Mouse (Mus musculus) bone marrow, adult 2 months (tissue): Measurements from ENCODE around the gene Zfp622. TPM values are rescaled to one million over a fixed set of nuclear protein-coding genes. Genes with fewer than 3 reads are reported as not detected.

Experiments used
- H3K27ac ChIP-seq: fragments of 200-500 bp; 2 replicates; pipeline ENCODE4 v1.5.1; 2012; ENCODE audit warnings: low read depth, mild to moderate bottlenecking, control low read depth, inconsistent platforms, low read length; ENCODE audit not compliant: control insufficient read depth, poor library complexity, insufficient read depth
- H3K4me1 ChIP-seq: fragments of 200-500 bp; 2 replicates; pipeline ENCODE4 v1.6.1; 2011; ENCODE audit warnings: low read length; ENCODE audit not compliant: control insufficient read depth, insufficient read depth
- H3K4me3 ChIP-seq: fragments of 200-500 bp; replicated peaks from 2 replicates; pipeline ENCODE3; 2011; ENCODE audit warnings: mild to moderate bottlenecking, low read depth, low read length, control low read depth; ENCODE audit not compliant: control insufficient read depth
- CTCF ChIP-seq: fragments of 200-500 bp; IDR thresholded peaks from 2 replicates; pipeline ENCODE4 v1.5.1; 2011; ENCODE audit warnings: low read length, control low read depth; ENCODE audit not compliant: control insufficient read depth, insufficient read depth
- POLR2A ChIP-seq: fragments of 200-500 bp; IDR thresholded peaks from 2 replicates; pipeline ENCODE4 v1.6.1; 2011; ENCODE audit warnings: low read depth, mild to moderate bottlenecking, control low read depth, low read length, borderline replicate concordance; ENCODE audit not compliant: control insufficient read depth
- WGBS: fragments of 180-500 bp; shearing (Covaris S2); methylation state at CpG from one replicate; pipeline ENCODE4 v1.1.7; 2018; 5-methylcytosine and 5-hydroxymethylcytosine counted together
- polyA plus RNA-seq: library from polyadenylated mRNA; stranded (reverse); fragments of >200 nt; gene quantifications from 2 replicates; pipeline ENCODE4 v1.2.4, GENCODE M21; 2011; ENCODE audit warnings: low replicate concordance; ENCODE audit not compliant: missing spikeins, insufficient read depth, insufficient read length

The Zfp622 gene
- polyA plus RNA-seq, 1 experiment = 54.0 TPM

- Histone ChIP-seq H3K4me3 (no peak overlapping the region), H3K27ac (no peak overlapping the region), H3K4me1 (no peaks in the 10 kb centered on the region)
- WGBS = 87% methylated on average over 5 of the region's 5 CpGs
- TF ChIP-seq POLR2A = no peak
- no peak for TF ChIP-seq CTCF
These were observed 38.5 kb downstream of the Zfp622 start for GRCm38 (mm10) chr15:26022636-26023035.

- WGBS = 72% methylated on average over 3 of the region's 3 CpGs
- H3K4me1 ChIP-seq = no peaks in the 10 kb centered on the region
- no peak overlapping the region for H3K4me3 ChIP-seq
- TF ChIP-seq CTCF (no peak), POLR2A (no peak)
- H3K27ac ChIP-seq = no peak overlapping the region
These were observed 47.5 kb downstream of the Zfp622 start for GRCm38 (mm10) chr15:26031692-26032091.

GRCm38 (mm10) chr15:26040567-26040966 is 56.4 kb downstream of the Zfp622 start:
- Histone ChIP-seq H3K4me3 (no peak overlapping the region), H3K27ac (no peak overlapping the region), H3K4me1 (no peaks in the 10 kb centered on the region)
- 25% methylated on average over 1 of the region's 1 CpGs for WGBS
- TF ChIP-seq CTCF = no peak
- no peak for TF ChIP-seq POLR2A

DNA sequence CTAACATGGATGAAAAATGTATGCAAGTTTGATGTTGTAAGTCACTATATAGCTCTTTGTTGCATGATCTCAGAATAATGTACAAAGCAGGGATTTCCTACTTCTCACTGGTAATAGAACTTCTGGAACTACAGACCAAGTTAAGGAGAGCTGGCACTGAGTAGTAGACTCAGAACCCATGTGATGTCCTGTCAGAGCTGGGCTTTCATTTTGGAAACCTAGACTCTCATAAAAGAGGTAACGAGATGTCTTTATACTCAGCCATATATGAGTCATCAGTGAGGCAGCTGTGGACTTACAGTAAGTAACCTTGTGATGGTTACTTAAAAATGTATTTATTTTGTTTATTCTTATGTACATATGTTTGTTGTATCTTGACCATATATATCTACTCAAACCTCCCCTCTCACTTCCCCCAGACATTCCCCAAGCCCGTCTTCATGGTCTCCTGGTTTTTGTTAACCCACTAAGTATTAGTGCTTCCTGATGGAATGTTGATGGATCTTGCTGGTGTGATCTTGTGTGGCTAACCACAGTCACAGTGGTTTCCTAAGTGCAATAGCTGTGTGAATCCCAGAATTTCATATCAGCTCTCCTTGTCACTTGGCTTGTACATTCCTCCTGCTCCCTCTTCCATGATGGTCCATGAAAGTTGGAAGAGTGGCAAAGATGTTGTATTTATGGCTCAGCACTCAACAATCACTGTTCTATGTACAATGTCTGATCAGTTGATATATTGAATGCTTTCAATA is 57.2 kb downstream of the Zfp622 start:
- WGBS = 72% methylated on average over 2 of the region's 2 CpGs
- H3K4me3 ChIP-seq = no peak overlapping the region
- no peak overlapping the region for H3K27ac ChIP-seq
- H3K4me1 ChIP-seq = no peaks in the 10 kb centered on the region
- TF ChIP-seq POLR2A (no peak), CTCF (no peak)

Other genes starting within 250 kb of the Zfp622 start
- gene Retreg1, start 141.2 kb upstream of the Zfp622 start, polyA plus RNA-seq = 4.6 and 7.7 TPM in 2 replicates